Mouse (Mus musculus) lung, adult 2 months (tissue): ENCODE measurements around the gene B4galt1.

ENCODE experiments used
- CTCF ChIP-seq: fragments of 200-500 bp; IDR thresholded peaks from 2 replicates; pipeline ENCODE4 v1.5.1; 2011; ENCODE audit warnings: mild to moderate bottlenecking, low read length, control low read depth; ENCODE audit not compliant: insufficient read depth
- POLR2A ChIP-seq: fragments of 200-500 bp; IDR thresholded peaks from 2 replicates; pipeline ENCODE4 v1.6.1; 2011; ENCODE audit warnings: low read depth, mild to moderate bottlenecking, control low read depth, low read length, borderline replicate concordance; ENCODE audit errors: extremely low read depth

- TF ChIP-seq CTCF (no peak), POLR2A (no peak)
Measured at GRCm38 (mm10) chr4:40895118-40895517, 41.3 kb upstream of the B4galt1 start.
